Mouse (Mus musculus): Measurements from ENCODE around the gene Atp5k. TPM values are rescaled to one million over a fixed set of nuclear protein-coding genes. Genes with fewer than 3 reads are reported as not detected.

Atp5k gene
- polyA plus RNA-seq, 1 experiment from 2014 or later: 384 TPM

DNA sequence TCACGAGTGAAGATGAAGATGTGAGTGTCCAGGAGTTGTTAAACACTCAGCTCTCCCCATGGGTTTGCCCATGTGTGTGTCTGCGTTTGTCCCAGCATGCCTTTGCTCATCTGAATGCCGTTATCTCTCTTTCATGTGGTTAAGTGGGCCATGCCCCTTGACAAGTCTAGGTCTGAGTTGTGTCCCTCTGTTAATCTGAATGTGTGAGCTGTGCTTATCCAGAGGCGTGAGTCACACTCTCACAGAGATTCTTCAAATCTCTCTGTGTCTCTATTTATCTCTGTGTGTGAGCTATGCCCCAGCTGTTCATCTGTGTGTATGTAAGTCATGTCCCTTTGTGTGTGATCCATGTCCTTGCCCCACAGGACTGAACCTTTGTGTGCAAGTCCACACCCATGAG lies 30.8 kb downstream of the Atp5k start:
- Histone ChIP-seq H3K27ac (ENCODE audit: low read depth, low read length) (no peak overlapping the region), H3K4me1 (ENCODE audit: control insufficient read depth, insufficient read depth, low read depth, low read length) (no peaks in the 10 kb centered on the region), H3K9ac (ENCODE audit: low read depth, low read length) (no peak overlapping the region), H3K36me3 (ENCODE audit: control insufficient read depth, insufficient read depth, low read length) (no peaks in the 10 kb centered on the region), H3K4me3 (ENCODE audit: low read length) (no peak overlapping the region), H3K27me3 (replicated peaks; ENCODE audit: control insufficient read depth, insufficient read depth, low read length) (no peaks in the 10 kb centered on the region), H3K9me3 (ENCODE audit: control insufficient read depth, low read length) (no peaks in the 10 kb centered on the region), H3K4me2 (ENCODE audit: low read length) (no peak overlapping the region)
- WGBS: 78% methylated on average over 4 of the region's 4 CpGs
- no peak for ATAC-seq

DNA sequence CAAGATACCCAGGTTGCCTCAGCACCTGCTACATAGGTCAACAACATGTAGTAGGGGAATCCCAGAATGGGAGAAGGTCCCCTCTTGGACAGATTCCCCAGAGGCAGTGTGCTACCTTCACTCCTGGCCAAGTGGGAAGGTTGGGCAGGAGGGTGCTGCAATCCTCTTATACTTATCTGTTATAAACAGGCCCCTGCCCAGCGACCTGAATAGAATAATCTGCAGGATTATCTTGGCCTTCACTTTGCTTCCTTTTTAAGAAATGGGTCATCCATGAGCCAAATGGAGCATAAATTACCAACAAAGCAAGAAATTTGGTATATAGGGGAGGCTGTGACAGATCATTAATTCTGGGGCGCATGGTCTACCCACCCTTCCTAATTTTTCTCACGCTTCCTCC lies 44.5 kb downstream of the Atp5k start:
- 68% methylated on average over 3 of the region's 3 CpGs for WGBS

GRCm38 (mm10) chr5:108388201-108388600 lies 46.0 kb downstream of the Atp5k start, which contains the start of gene Pde6b:
Gene Pde6b (plus strand): TSS chr5:108388391.
- Histone ChIP-seq H3K4me2 (ENCODE audit: low read length) (no peak within 1 kb of the TSS), H3K4me3 (ENCODE audit: low read length) (no peak within 1 kb of the TSS), H3K9ac (ENCODE audit: low read depth, low read length) (no peak within 1 kb of the TSS), H3K36me3 (ENCODE audit: control insufficient read depth, insufficient read depth, low read length) (no peaks in the 10 kb centered on the region), H3K27me3 (replicated peaks; ENCODE audit: control insufficient read depth, insufficient read depth, low read length) (no peaks in the 10 kb centered on the region), H3K9me3 (ENCODE audit: control insufficient read depth, low read length) (no peaks in the 10 kb centered on the region), H3K4me1 (ENCODE audit: control insufficient read depth, insufficient read depth, low read depth, low read length) (no peaks in the 10 kb centered on the region), H3K27ac (ENCODE audit: low read depth, low read length) (no peak within 1 kb of the TSS)
- no peak for ATAC-seq
- WGBS: 79% methylated on average over 7 of the region's 7 CpGs

More for the DNA sequence above, 44.5 kb downstream of the Atp5k start:
- Histone ChIP-seq H3K36me3 (ENCODE audit: control insufficient read depth, insufficient read depth, low read length) (no peaks in the 10 kb centered on the region), H3K27ac (ENCODE audit: low read depth, low read length) (no peak overlapping the region), H3K4me2 (ENCODE audit: low read length) (no peak overlapping the region), H3K4me1 (ENCODE audit: control insufficient read depth, insufficient read depth, low read depth, low read length) (no peaks in the 10 kb centered on the region), H3K27me3 (replicated peaks; ENCODE audit: control insufficient read depth, insufficient read depth, low read length) (no peaks in the 10 kb centered on the region), H3K4me3 (ENCODE audit: low read length) (no peak overlapping the region), H3K9ac (ENCODE audit: low read depth, low read length) (no peak overlapping the region), H3K9me3 (ENCODE audit: control insufficient read depth, low read length) (no peaks in the 10 kb centered on the region)
- ATAC-seq: no peak

GRCm38 (mm10) chr5:108386449-108386848 lies 47.8 kb downstream of the Atp5k start:
- H3K4me2 ChIP-seq (ENCODE audit: low read length): no peak overlapping the region
- no peak overlapping the region for H3K9ac ChIP-seq (ENCODE audit: low read depth, low read length)
- H3K4me1 ChIP-seq (ENCODE audit: control insufficient read depth, insufficient read depth, low read depth, low read length): no peaks in the 10 kb centered on the region
- no peak for ATAC-seq
- H3K36me3 ChIP-seq (ENCODE audit: control insufficient read depth, insufficient read depth, low read length): no peaks in the 10 kb centered on the region
- WGBS: 63% methylated on average over 4 of the region's 4 CpGs
- no peak overlapping the region for H3K27ac ChIP-seq (ENCODE audit: low read depth, low read length)
- H3K27me3 ChIP-seq (replicated peaks; ENCODE audit: control insufficient read depth, insufficient read depth, low read length): no peaks in the 10 kb centered on the region
- H3K4me3 ChIP-seq (ENCODE audit: low read length): no peak overlapping the region
- 0 out of 2 replicates have a peak, but pooled peaks cover 2% of the 10 kb centered on the region for H3K9me3 ChIP-seq (ENCODE audit: control insufficient read depth, low read length)

DNA sequence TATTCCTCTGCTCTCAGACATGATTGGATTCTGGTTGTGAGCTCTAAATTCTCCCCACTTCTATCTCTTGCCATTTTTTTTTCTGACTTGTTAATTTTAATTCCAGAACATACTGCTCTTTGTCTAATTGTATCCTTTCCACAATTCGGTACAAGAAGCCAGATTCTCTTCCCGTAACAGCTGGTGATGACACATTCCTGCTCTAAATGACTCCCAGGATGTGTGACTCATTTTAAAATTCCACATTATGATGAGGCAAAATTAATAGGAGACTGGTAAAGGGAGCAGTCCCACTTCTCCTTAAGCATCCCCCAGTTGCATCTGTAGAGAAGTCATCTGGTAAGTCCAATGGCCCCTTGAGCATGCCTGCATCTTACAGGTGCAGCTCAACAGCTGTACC lies 48.6 kb downstream of the Atp5k start:
- no peak overlapping the region for H3K9ac ChIP-seq (ENCODE audit: low read depth, low read length)
- H3K4me2 ChIP-seq (ENCODE audit: low read length): no peak overlapping the region
- 0 out of 2 replicates have a peak, but pooled peaks cover 2% of the 10 kb centered on the region for H3K9me3 ChIP-seq (ENCODE audit: control insufficient read depth, low read length)
- H3K4me3 ChIP-seq (ENCODE audit: low read length): no peak overlapping the region
- H3K4me1 ChIP-seq (ENCODE audit: control insufficient read depth, insufficient read depth, low read depth, low read length): no peaks in the 10 kb centered on the region
- no peaks in the 10 kb centered on the region for H3K27me3 ChIP-seq (replicated peaks; ENCODE audit: control insufficient read depth, insufficient read depth, low read length)
- 78% methylated on average over 2 of the region's 2 CpGs for WGBS
- no peak overlapping the region for H3K27ac ChIP-seq (ENCODE audit: low read depth, low read length)
- no peak for ATAC-seq
- H3K36me3 ChIP-seq (ENCODE audit: control insufficient read depth, insufficient read depth, low read length): no peaks in the 10 kb centered on the region

Other genes with a start within 250 kb of the Atp5k start
- 41.7 and 42.4 TPM in 2 replicates for gene Dr1, start 165.6 kb downstream of the Atp5k start, polyA plus RNA-seq (2015; fragmentation: Nextera tagmentation; extraction: Ambion mirVana)
- 5.1 and 5.3 TPM in 2 replicates for gene Pigg, start 121.8 kb downstream of the Atp5k start, polyA plus RNA-seq (2015; fragmentation: Nextera tagmentation; extraction: Ambion mirVana)
- 3.2 and 3.6 TPM in 2 replicates for gene Gm42517, start 66.5 kb downstream of the Atp5k start, polyA plus RNA-seq (2015; fragmentation: Nextera tagmentation; extraction: Ambion mirVana)
- gene Pde6b, start 46.1 kb downstream of the Atp5k start, polyA plus RNA-seq (2015; fragmentation: Nextera tagmentation; extraction: Ambion mirVana): 0.30 TPM in 1 of 2 replicates, not detected in the other
- gene Mfsd7a, start 14.4 kb upstream of the Atp5k start, polyA plus RNA-seq (2015; fragmentation: Nextera tagmentation; extraction: Ambion mirVana): 0.20 and 0.29 TPM in 2 replicates
- gene Pcgf3, start 26.8 kb upstream of the Atp5k start, polyA plus RNA-seq (2015; fragmentation: Nextera tagmentation; extraction: Ambion mirVana): 20.2 and 22.8 TPM in 2 replicates
- gene Cplx1, start 115.6 kb upstream of the Atp5k start, polyA plus RNA-seq (2015; fragmentation: Nextera tagmentation; extraction: Ambion mirVana): 238 and 264 TPM in 2 replicates
- gene Gak, start 195.3 kb upstream of the Atp5k start, polyA plus RNA-seq (2015; fragmentation: Nextera tagmentation; extraction: Ambion mirVana): 47.5 and 56.5 TPM in 2 replicates
- 28.6 and 30.9 TPM in 2 replicates for gene Tmem175, start 195.3 kb upstream of the Atp5k start, polyA plus RNA-seq (2015; fragmentation: Nextera tagmentation; extraction: Ambion mirVana)
- gene Idua, start 225.9 kb upstream of the Atp5k start, polyA plus RNA-seq (2015; fragmentation: Nextera tagmentation; extraction: Ambion mirVana): 13.3 and 13.7 TPM in 2 replicates
- 26.6 and 33.4 TPM in 2 replicates for gene Dgkq, start 235.2 kb upstream of the Atp5k start, polyA plus RNA-seq (2015; fragmentation: Nextera tagmentation; extraction: Ambion mirVana)
- 3.6 and 3.9 TPM in 2 replicates for gene Slc26a1, start 241.1 kb upstream of the Atp5k start, polyA plus RNA-seq (2015; fragmentation: Nextera tagmentation; extraction: Ambion mirVana)

All from hindbrain, embryonic 16.5 days (tissue).